Comparison of ENCODE assay signal across 8 mouse cellular contexts in the genomic region with DNA sequence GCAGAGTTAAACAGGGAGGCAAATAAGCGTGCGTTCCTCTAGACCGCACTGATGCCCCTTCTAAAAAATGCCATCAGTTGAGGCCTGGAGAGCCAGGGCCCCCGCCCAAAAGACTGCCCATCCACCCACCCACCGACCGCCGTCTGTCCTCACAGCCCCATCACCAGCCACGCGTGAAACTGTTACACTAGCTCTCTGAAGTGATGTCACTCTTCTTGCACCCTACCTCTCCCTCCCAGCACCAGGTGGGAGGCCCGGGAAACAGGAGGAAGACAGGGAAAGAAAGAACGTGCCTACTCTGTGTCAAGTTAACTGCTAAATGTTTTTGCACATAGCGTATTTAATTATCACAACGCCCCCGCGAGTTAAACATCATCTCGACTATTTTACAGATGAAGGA. TPM values are rescaled to one million over a fixed set of nuclear protein-coding genes. Genes with fewer than 3 reads are reported as not detected.
A peak's percentile ranks its signal among the peaks of the same experiment; 100 is the strongest.
DNase-seq lines count a peak whose midpoint lies in the region; ATAC-seq and TF ChIP-seq lines count a peak whose summit lies in the region.

No protein-coding gene starts in this region.

- peak overlapping the region; percentile 80 for H3K4me2 ChIP-seq in lung, postnatal 0 days (replicated peaks; ENCODE audit: low read depth, low read length)
- peak overlapping the region; percentile 74 for H3K4me2 ChIP-seq in hindbrain, embryonic 16.5 days (ENCODE audit: low read length)
- peak overlapping the region; percentile 57 for H3K4me2 ChIP-seq in limb, embryonic 15.5 days

- WGBS in lung, postnatal 0 days = 8% methylated on average over 16 of the region's 16 CpGs
- 10% methylated on average over 16 of the region's 16 CpGs for WGBS in hindbrain, embryonic 16.5 days
- 12% methylated on average over 16 of the region's 16 CpGs for WGBS in limb, embryonic 15.5 days

- no peaks in the 10 kb centered on the region for H3K27me3 ChIP-seq in lung, postnatal 0 days (replicated peaks; ENCODE audit: insufficient read depth, low read length)
- H3K27me3 ChIP-seq in hindbrain, embryonic 16.5 days (replicated peaks; ENCODE audit: control insufficient read depth, insufficient read depth, low read length) = no peaks in the 10 kb centered on the region
- H3K27me3 ChIP-seq in limb, embryonic 15.5 days = no peaks in the 10 kb centered on the region

- peak; percentile 21 for DNase-seq in lung, postnatal 0 days (ENCODE audit: low spot score)
- no peak for DNase-seq in lung, postnatal 25 days (ENCODE audit: low spot score)
- peak; percentile 24 for DNase-seq in right cerebral cortex, postnatal 14 days
- no peak for DNase-seq in adrenal gland, postnatal 36 days
- DNase-seq in yolk sac, embryonic 10.5 days (ENCODE audit: low spot score) = no peak

- TF ChIP-seq CTCF in lung, postnatal 0 days (IDR thresholded peaks at IDR 0.05) = no peak

- no peaks in the 10 kb centered on the region for H3K9me3 ChIP-seq in lung, postnatal 0 days (ENCODE audit: low read length)
- no peaks in the 10 kb centered on the region for H3K9me3 ChIP-seq in hindbrain, embryonic 16.5 days (ENCODE audit: control insufficient read depth, low read length)
- no peaks in the 10 kb centered on the region for H3K9me3 ChIP-seq in limb, embryonic 15.5 days

- H3K9ac ChIP-seq in lung, postnatal 0 days (replicated peaks; ENCODE audit: low read depth) = peak overlapping the region; percentile 41
- peak overlapping the region; percentile 97 for H3K9ac ChIP-seq in hindbrain, embryonic 16.5 days (ENCODE audit: low read depth, low read length)
- peak overlapping the region; percentile 51 for H3K9ac ChIP-seq in limb, embryonic 15.5 days

- H3K4me3 ChIP-seq in lung, postnatal 0 days (ENCODE audit: low read depth, low read length) = peak overlapping the region; percentile 97
- peak overlapping the region; percentile 90 for H3K4me3 ChIP-seq in hindbrain, embryonic 16.5 days (ENCODE audit: low read length)
- peak overlapping the region; percentile 86 for H3K4me3 ChIP-seq in limb, embryonic 15.5 days

- TF ChIP-seq EP300 in lung, postnatal 0 days (IDR thresholded peaks at IDR 0.05) = no peak

- no peaks in the 10 kb centered on the region for H3K36me3 ChIP-seq in lung, postnatal 0 days (ENCODE audit: insufficient read depth, low read length)
- H3K36me3 ChIP-seq in hindbrain, embryonic 16.5 days (ENCODE audit: control insufficient read depth, insufficient read depth, low read length) = no peaks in the 10 kb centered on the region
- H3K36me3 ChIP-seq in limb, embryonic 15.5 days = no peaks in the 10 kb centered on the region

- H3K4me1 ChIP-seq in lung, postnatal 0 days (ENCODE audit: insufficient read depth, low read depth, low read length) = peaks cover 9% of the 10 kb centered on the region; the same call in 1 of the 2 replicates
- peaks cover 13% of the 10 kb centered on the region for H3K4me1 ChIP-seq in hindbrain, embryonic 16.5 days (ENCODE audit: control insufficient read depth, insufficient read depth, low read depth, low read length)
- peaks cover 13% of the 10 kb centered on the region for H3K4me1 ChIP-seq in limb, embryonic 15.5 days

- ATAC-seq in lung, postnatal 0 days = no peak; the same call in 1 of the 2 replicates
- peak; percentile 19; the same call in 1 of the 2 replicates for ATAC-seq in erythroblast, adult 5-6 weeks (replicated peaks; ENCODE audit: low FRiP score, poor library complexity, severe bottlenecking)
- ATAC-seq in hindbrain, embryonic 16.5 days = no peak; the same call in 1 of the 2 replicates
- ATAC-seq in limb, embryonic 15.5 days (ENCODE audit: insufficient number of reproducible peaks, low FRiP score, low TSS enrichment, low read depth) = no peak

- peak overlapping the region; percentile 95 for H3K27ac ChIP-seq in lung, postnatal 0 days (ENCODE audit: low read length)
- H3K27ac ChIP-seq in hindbrain, embryonic 16.5 days (ENCODE audit: low read depth, low read length) = peak overlapping the region; percentile 91
- peak overlapping the region; percentile 88 for H3K27ac ChIP-seq in limb, embryonic 15.5 days

RNA-seq across cellular contexts. Expression of a gene that starts 0.8 kb away (rescaled TPM):
- polyA plus RNA-seq in lung, postnatal 0 days (2015; fragmentation: Nextera tagmentation; extraction: Ambion mirVana) = 90.5 and 98.6 TPM in 2 replicates
- 15.4 and 31.6 TPM in 2 replicates for total RNA-seq in erythroblast, adult 5-6 weeks (2015; ENCODE audit: low replicate concordance)
- total RNA-seq in erythroblast, adult 5-6 weeks (2017; ENCODE audit: low replicate concordance) = 12.9 and 25.9 TPM in 2 replicates
- polyA plus RNA-seq in hindbrain, embryonic 16.5 days (2015; fragmentation: Nextera tagmentation; extraction: Ambion mirVana) = 77.7 and 86.0 TPM in 2 replicates
- polyA plus RNA-seq in limb, embryonic 15.5 days (2015; fragmentation: Nextera tagmentation; extraction: Ambion mirVana) = 64.6 and 65.4 TPM in 2 replicates
- total RNA-seq in adrenal gland, postnatal 36 days (2021) = 10 to 100 TPM; 41.9 to 54.2 TPM

RNA-seq across cellular contexts. Expression of a gene that starts 39.9 kb away (rescaled TPM):
- polyA plus RNA-seq in lung, postnatal 0 days (2015; fragmentation: Nextera tagmentation; extraction: Ambion mirVana) = 26.3 and 30.1 TPM in 2 replicates
- total RNA-seq in erythroblast, adult 5-6 weeks (2015; ENCODE audit: low replicate concordance) = 4.6 and 32.9 TPM in 2 replicates
- 1.4 and 3.1 TPM in 2 replicates for total RNA-seq in erythroblast, adult 5-6 weeks (2017; ENCODE audit: low replicate concordance)
- 26.7 and 27.1 TPM in 2 replicates for polyA plus RNA-seq in hindbrain, embryonic 16.5 days (2015; fragmentation: Nextera tagmentation; extraction: Ambion mirVana)
- polyA plus RNA-seq in limb, embryonic 15.5 days (2015; fragmentation: Nextera tagmentation; extraction: Ambion mirVana) = 31.0 and 34.3 TPM in 2 replicates
- total RNA-seq in adrenal gland, postnatal 36 days (2021) = 100 to 1,000 TPM in 1 of 2 experiments, 10 to 100 TPM in 1; 87.3 to 144 TPM

RNA-seq across cellular contexts. Expression of a gene that starts 40.0 kb away (rescaled TPM):
- 2.3 and 2.6 TPM in 2 replicates for polyA plus RNA-seq in lung, postnatal 0 days (2015; fragmentation: Nextera tagmentation; extraction: Ambion mirVana)
- total RNA-seq in erythroblast, adult 5-6 weeks (2015; ENCODE audit: low replicate concordance) = not detected in 2 replicates
- total RNA-seq in erythroblast, adult 5-6 weeks (2017; ENCODE audit: low replicate concordance) = not detected in 2 replicates
- 1.1 and 1.6 TPM in 2 replicates for polyA plus RNA-seq in hindbrain, embryonic 16.5 days (2015; fragmentation: Nextera tagmentation; extraction: Ambion mirVana)
- 0.29 and 0.41 TPM in 2 replicates for polyA plus RNA-seq in limb, embryonic 15.5 days (2015; fragmentation: Nextera tagmentation; extraction: Ambion mirVana)
- under 1 TPM; 0.33 to 0.63 TPM for total RNA-seq in adrenal gland, postnatal 36 days (2021)

Comparison
In these comparisons a context has a peak if more than half of its experiments do, and no peak if none do; other contexts are left out.
1. DNase-seq: peak in lung, postnatal 0 days (single experiment) and right cerebral cortex, postnatal 14 days (single experiment); none in lung, postnatal 25 days (single experiment), adrenal gland, postnatal 36 days (0 of 2) and yolk sac, embryonic 10.5 days (single experiment).
2. H3K9ac ChIP-seq: peak in every context shown above with its lines; median percentile 97 in hindbrain, embryonic 16.5 days; 51 in limb, embryonic 15.5 days; 41 in lung, postnatal 0 days.
3. Peak in every context shown above with its lines, with median percentiles within 50 percentile points of each other: H3K27ac ChIP-seq, H3K4me2 ChIP-seq and H3K4me3 ChIP-seq.